17 mouse cellular contexts compared by ENCODE assay signal in genomic region chr10:119547875-119548274, GRCm38 (mm10).
DNase-seq lines count a peak whose midpoint lies in the region; ATAC-seq lines count a peak whose summit lies in the region.
"Had no signal": no experiment of that assay in that cellular context is flagged by ENCODE, and none has a peak within 500 bp of the region (broad histone marks: within the 10 kb centered on the region; RNA-seq: fewer than 3 reads in every experiment).

No protein-coding gene starts in this region.

- peak; percentile 21 to 44 for DNase-seq in frontal cortex, postnatal 36 days (ENCODE audit: low spot score in 2 of 2)
- no peak for DNase-seq in frontal cortex, postnatal 14 days (ENCODE audit: low spot score in 2 of 2)
- peak; percentile 87 for DNase-seq in Muller cell, postnatal 12 days (ENCODE audit: inconsistent ontology term)
- peak; percentile 18 for DNase-seq in brain, embryonic 18.5 days (ENCODE audit: low read depth, low spot score)
- DNase-seq in left cerebral cortex, postnatal 25 days (ENCODE audit: low spot score in 2 of 2) = peak; percentile 39 to 86
- no peak for DNase-seq in testis, postnatal 14 days (ENCODE audit: low spot score)
- DNase-seq: adrenal gland, postnatal 36 days; cerebellum, postnatal 10 days; gastrocnemius, postnatal 10 days; heart, adult 2 months; kidney, adult 8-10 months; kidney, postnatal 25 days; midbrain, embryonic 14.5 days; retina, postnatal 1 day; thymus, postnatal 36 days had no signal

- intact Hi-C loops in left cerebral cortex, postnatal 25 days (cut with DNase I) = no loop called here

- ATAC-seq in monocyte, adult 5-6 weeks (replicated peaks; ENCODE audit: insufficient number of reproducible peaks, low FRiP score, low TSS enrichment, poor library complexity, severe bottlenecking) = no peak
- ATAC-seq: forebrain, embryonic 13.5 days had no signal

Comparison
In these comparisons a context has a peak if more than half of its experiments do, and no peak if none do; other contexts are left out.
1. DNase-seq: peak in frontal cortex, postnatal 36 days (2 of 2), Muller cell, postnatal 12 days (single experiment), brain, embryonic 18.5 days (single experiment) and left cerebral cortex, postnatal 25 days (2 of 2); none in frontal cortex, postnatal 14 days (0 of 2) and testis, postnatal 14 days (single experiment).